Mouse (Mus musculus): ENCODE data around the gene Wfs1. TPM values are rescaled to one million over a fixed set of nuclear protein-coding genes. Genes with fewer than 3 reads are reported as not detected.

The Wfs1 gene
- total and polyA plus RNA-seq, 3 experiments = 0.56 to 2.5 (median 1.8) TPM

GRCm38 (mm10) chr5:36977809-36978208 lies 11.2 kb downstream of the Wfs1 start:
- H3K27ac ChIP-seq (ENCODE audit: insufficient read depth, low read depth) = no peak overlapping the region
- H3K4me1 ChIP-seq (ENCODE audit: control insufficient read depth in 1 of 2, insufficient read depth in 2 of 2) = peaks cover 25 to 26% of the 10 kb centered on the region in 2 experiments
- no peak for DNase-seq (ENCODE audit: extremely low read depth)
- no peak overlapping the region for H3K9ac ChIP-seq (ENCODE audit: insufficient read depth, low read depth)
- peaks cover 27 to 50% of the 10 kb centered on the region in 2 experiments for H3K36me3 ChIP-seq (replicated peaks in 1 of 2; ENCODE audit: control insufficient read depth in 1 of 2, insufficient read depth in 1 of 2, low read length in 1 of 2)
- dilution Hi-C loops (cut with MboI; ENCODE audit: extremely low pct_ligation_motif_present, extremely low pct_unique_long_range_greater_than_20kb, low sequenced_read_pairs) = no loop called here
- H3K4me2 ChIP-seq (ENCODE audit: insufficient read depth, low read depth, poor library complexity, severe bottlenecking) = no peak overlapping the region
- no peak overlapping the region for H3K4me3 ChIP-seq (replicated peaks in 1 of 3; ENCODE audit: low read depth in 2 of 3, low read length in 2 of 3, poor library complexity in 1 of 3)
- H3K79me2 ChIP-seq (replicated peaks; ENCODE audit: control insufficient read depth, extremely low read depth, insufficient read depth, poor library complexity, severe bottlenecking) = no peaks in the 10 kb centered on the region
- in situ Hi-C loops (cut with MboI; ENCODE audit: low pct_ligation_motif_present, low pct_unique_long_range_greater_than_20kb, low sequenced_read_pairs) = no loop called here
- TF ChIP-seq TBP (conservative IDR thresholded peaks at IDR 0.05; ENCODE audit: low read depth, low read length) (no peak), JUND (conservative IDR thresholded peaks at IDR 0.05; ENCODE audit: low read depth, low read length) (no peak), CTCF (conservative IDR thresholded peaks at IDR 0.05 in 1 of 2, IDR thresholded peaks at IDR 0.05 in 1 of 2; ENCODE audit: low read depth in 2 of 2, low read length in 2 of 2) (no peak), ETS1 (conservative IDR thresholded peaks at IDR 0.05; ENCODE audit: low read depth, low read length) (no peak), KAT2A (IDR thresholded peaks at IDR 0.05; ENCODE audit: insufficient replicate concordance, low read length) (no peak), POLR2AphosphoS2 (IDR thresholded peaks at IDR 0.05; ENCODE audit: low read depth, low read length) (no peak), ZKSCAN1 (IDR thresholded peaks at IDR 0.05; ENCODE audit: borderline replicate concordance, low read depth, low read length) (no peak), JUN (IDR thresholded peaks at IDR 0.05; ENCODE audit: insufficient read depth, low read depth, low read length) (no peak), USF1 (IDR thresholded peaks at IDR 0.05; ENCODE audit: low read depth, low read length) (no peak), BHLHE40 (IDR thresholded peaks at IDR 0.05; ENCODE audit: low read depth, low read length) (no peak), MAFK (IDR thresholded peaks at IDR 0.05; ENCODE audit: insufficient replicate concordance, low read length) (no peak), MAX (IDR thresholded peaks at IDR 0.05; ENCODE audit: low read length) (no peak), RCOR1 (conservative IDR thresholded peaks at IDR 0.05; ENCODE audit: low read depth, low read length) (no peak), EP300 (IDR thresholded peaks at IDR 0.05; ENCODE audit: low read length) (no peak), ZMIZ1 (IDR thresholded peaks at IDR 0.05; ENCODE audit: low read depth, low read length) (no peak), HCFC1 (IDR thresholded peaks at IDR 0.05; ENCODE audit: low read depth, low read length) (no peak), MXI1 (IDR thresholded peaks at IDR 0.05; ENCODE audit: low read depth, low read length) (no peak), RAD21 (IDR thresholded peaks at IDR 0.05; ENCODE audit: low read depth, low read length) (no peak), MYC (IDR thresholded peaks at IDR 0.05; ENCODE audit: low read depth, low read length) (no peak)
- no peaks in the 10 kb centered on the region for H3K27me3 ChIP-seq (replicated peaks)
- H3K9me3 ChIP-seq (replicated peaks; ENCODE audit: low read length) = no peaks in the 10 kb centered on the region

- in situ Hi-C loops (cut with MboI; ENCODE audit: low pct_ligation_motif_present, low pct_unique_long_range_greater_than_20kb, low sequenced_read_pairs) = no loop called here
- dilution Hi-C loops (cut with MboI; ENCODE audit: extremely low pct_ligation_motif_present, extremely low pct_unique_long_range_greater_than_20kb, low sequenced_read_pairs) = no loop called here
- no peak overlapping the region for H3K4me2 ChIP-seq (ENCODE audit: insufficient read depth, low read depth, poor library complexity, severe bottlenecking)
Measured at GRCm38 (mm10) chr5:36975336-36975735, 13.7 kb downstream of the Wfs1 start.

More at GRCm38 (mm10) chr5:36975336-36975735, 13.7 kb downstream of the Wfs1 start:
- Histone ChIP-seq H3K36me3 (replicated peaks in 1 of 2; ENCODE audit: control insufficient read depth in 1 of 2, insufficient read depth in 1 of 2, low read length in 1 of 2) (peaks cover 40 to 61% of the 10 kb centered on the region in 2 experiments), H3K9me3 (replicated peaks; ENCODE audit: low read length) (no peaks in the 10 kb centered on the region), H3K4me3 (replicated peaks in 1 of 3; ENCODE audit: low read depth in 2 of 3, low read length in 2 of 3, poor library complexity in 1 of 3) (no peak overlapping the region), H3K27ac (ENCODE audit: insufficient read depth, low read depth) (no peak overlapping the region), H3K79me2 (replicated peaks; ENCODE audit: control insufficient read depth, extremely low read depth, insufficient read depth, poor library complexity, severe bottlenecking) (no peaks in the 10 kb centered on the region), H3K9ac (ENCODE audit: insufficient read depth, low read depth) (no peak overlapping the region), H3K4me1 (ENCODE audit: control insufficient read depth in 1 of 2, insufficient read depth in 2 of 2) (peaks cover 20 to 21% of the 10 kb centered on the region in 2 experiments), H3K27me3 (replicated peaks) (no peaks in the 10 kb centered on the region)
- no peak for DNase-seq (ENCODE audit: extremely low read depth)
- TF ChIP-seq NRF1 (IDR thresholded peaks at IDR 0.05; ENCODE audit: low read depth, low read length) (no peak), SMC3 (IDR thresholded peaks at IDR 0.05; ENCODE audit: low read depth, low read length) (no peak), MAFK (IDR thresholded peaks at IDR 0.05; ENCODE audit: insufficient replicate concordance, low read length) (no peak), MEF2A (IDR thresholded peaks at IDR 0.05; ENCODE audit: borderline replicate concordance, low read depth, low read length) (no peak), E2F4 (IDR thresholded peaks at IDR 0.05; ENCODE audit: insufficient replicate concordance, low read depth, low read length) (no peak), USF1 (IDR thresholded peaks at IDR 0.05; ENCODE audit: low read depth, low read length) (no peak), JUN (IDR thresholded peaks at IDR 0.05; ENCODE audit: insufficient read depth, low read depth, low read length) (no peak)
